Mouse (Mus musculus): ENCODE results near the gene Rnf5. TPM values are rescaled to one million over a fixed set of nuclear protein-coding genes. Genes with fewer than 3 reads are reported as not detected.

Gene Rnf5
- total RNA-seq (2014; fragmentation: Nextera tagmentation): 46.9 and 66.2 TPM in 2 replicates
- total RNA-seq (2017): 13.4 and 20.0 TPM in 2 replicates

DNA sequence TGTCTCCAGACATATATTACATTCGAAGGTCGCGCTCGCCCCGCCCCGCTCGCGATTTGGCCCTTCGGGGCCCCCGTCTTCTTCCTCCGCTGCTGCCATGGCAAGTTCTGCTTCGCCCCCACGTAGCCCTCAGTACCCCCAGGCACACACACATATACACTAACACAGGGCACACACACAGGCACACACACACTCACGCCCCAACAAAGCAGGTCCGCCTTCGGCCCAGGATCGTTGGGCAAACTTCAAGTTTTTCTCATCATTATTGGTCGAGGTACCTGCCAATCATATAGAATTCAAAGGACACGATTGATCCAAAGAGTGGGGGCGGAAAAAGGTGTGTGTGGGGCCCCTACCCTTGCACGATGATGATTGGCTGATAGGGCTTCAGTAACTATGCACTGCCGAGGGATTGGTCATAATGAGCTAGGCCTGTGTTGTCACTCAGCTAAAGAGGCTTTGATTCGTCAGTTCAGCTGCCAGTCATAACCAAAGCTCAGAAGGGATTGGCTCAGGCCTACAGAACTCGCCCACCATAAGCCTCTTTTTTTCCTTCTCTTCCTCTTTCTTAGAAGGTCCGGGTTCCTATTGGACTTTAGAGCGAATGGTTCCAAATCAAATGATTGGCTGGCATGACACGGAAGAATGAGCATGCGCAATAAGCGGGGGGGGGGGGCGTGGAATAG lies at the start of gene Rnf5:
Gene Rnf5 (minus strand): TSS at position 316 of the 686 bp plus-strand sequence.
- peak; percentile 84 for ATAC-seq (replicated peaks; ENCODE audit: low FRiP score, low TSS enrichment, poor library complexity, severe bottlenecking)

DNA sequence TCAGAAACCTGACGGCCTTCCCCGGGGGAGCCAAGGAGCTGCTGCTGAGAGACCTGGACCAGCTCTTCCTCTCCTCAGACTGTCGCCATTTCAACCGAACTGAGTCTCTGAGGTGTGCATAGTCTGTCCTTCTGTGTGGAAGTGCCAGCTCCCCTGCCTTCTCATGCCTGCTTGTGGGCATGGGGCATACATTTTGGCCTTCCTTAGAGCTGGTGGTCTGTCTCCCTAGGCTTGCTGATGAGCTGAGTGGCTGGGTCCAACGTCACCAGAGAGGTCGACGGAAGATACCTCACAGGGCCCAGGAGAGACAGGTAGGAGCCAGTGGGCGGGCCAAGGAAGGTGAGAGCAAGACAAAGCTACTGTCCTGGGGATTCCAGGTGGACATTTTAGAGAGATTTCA lies 49.5 kb upstream of the Rnf5 start:
- ATAC-seq (replicated peaks; ENCODE audit: low FRiP score, low TSS enrichment, poor library complexity, severe bottlenecking): no peak

DNA sequence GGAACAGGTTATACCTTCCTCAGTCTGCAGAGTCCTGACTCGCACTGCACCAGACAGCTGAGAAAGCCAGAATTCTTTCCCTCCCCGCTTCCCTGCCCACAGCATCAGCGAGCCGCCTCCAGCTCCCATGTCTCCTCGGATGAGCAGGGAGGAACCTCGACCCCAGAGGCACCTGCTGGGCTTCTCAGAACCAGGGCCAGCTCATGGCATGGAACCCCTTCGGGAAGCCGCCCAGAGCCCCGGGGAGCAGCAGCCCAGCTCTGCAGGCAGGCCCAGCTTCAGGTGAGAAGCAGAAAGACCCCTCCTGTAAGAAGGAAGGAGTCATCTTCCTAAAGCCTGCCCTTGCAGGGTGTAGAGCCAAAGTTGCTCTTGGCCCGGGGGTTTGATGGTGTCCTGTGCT lies 49.1 kb upstream of the Rnf5 start:
- no peak for ATAC-seq (replicated peaks; ENCODE audit: low FRiP score, low TSS enrichment, poor library complexity, severe bottlenecking)

DNA sequence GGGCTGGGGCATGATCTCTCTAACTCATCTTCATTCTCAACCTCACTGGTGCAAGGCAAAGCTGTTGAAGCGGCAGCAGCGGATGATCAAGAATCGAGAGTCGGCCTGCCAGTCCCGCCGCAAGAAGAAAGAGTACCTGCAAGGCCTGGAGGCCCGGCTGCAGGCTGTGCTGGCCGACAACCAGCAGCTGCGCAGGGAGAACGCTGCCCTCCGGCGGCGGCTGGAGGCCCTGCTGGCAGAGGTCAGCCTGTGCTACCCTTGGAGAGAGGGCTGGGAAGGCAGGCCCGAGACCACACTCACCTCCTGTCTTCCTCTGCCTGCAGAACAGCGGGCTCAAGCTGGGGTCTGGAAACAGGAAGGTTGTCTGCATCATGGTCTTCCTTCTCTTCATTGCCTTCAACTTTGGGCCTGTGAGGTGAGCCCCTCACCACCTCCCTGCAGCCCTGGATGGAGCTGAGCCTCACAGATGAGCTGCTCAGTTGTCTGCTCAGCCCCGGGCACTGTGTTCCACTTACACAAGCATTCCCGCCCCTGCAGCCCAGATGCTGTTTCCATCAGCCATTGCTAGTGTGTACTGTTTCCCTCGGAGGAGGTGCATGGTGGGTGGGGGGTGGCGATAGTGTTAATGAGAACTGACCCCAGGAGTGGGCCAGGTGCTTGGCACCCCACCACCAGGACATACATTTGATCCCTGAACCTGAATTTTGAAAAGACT lies 48.2 kb upstream of the Rnf5 start:
- ATAC-seq (replicated peaks; ENCODE audit: low FRiP score, low TSS enrichment, poor library complexity, severe bottlenecking): no peak

DNA sequence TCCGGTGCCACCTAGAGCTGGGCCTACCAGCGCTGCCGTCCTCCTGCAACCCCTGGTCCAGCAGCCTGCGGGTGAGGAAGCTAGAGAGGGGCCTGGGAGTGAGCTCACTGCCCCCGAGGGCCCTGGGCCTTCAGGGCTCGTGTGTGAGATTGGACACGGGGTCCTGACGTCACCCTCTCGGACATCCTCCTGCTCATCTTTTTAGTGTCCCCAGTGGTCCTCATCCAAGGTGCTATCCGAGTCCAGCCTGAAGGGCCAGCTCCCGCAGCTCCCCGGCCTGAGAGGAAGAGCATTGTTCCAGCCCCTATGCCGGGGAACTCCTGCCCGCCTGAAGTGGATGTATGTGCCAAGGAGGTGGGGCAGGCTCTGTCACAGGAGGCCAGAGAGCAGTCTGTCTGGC lies 47.3 kb upstream of the Rnf5 start:
- ATAC-seq (replicated peaks; ENCODE audit: low FRiP score, low TSS enrichment, poor library complexity, severe bottlenecking): no peak

DNA sequence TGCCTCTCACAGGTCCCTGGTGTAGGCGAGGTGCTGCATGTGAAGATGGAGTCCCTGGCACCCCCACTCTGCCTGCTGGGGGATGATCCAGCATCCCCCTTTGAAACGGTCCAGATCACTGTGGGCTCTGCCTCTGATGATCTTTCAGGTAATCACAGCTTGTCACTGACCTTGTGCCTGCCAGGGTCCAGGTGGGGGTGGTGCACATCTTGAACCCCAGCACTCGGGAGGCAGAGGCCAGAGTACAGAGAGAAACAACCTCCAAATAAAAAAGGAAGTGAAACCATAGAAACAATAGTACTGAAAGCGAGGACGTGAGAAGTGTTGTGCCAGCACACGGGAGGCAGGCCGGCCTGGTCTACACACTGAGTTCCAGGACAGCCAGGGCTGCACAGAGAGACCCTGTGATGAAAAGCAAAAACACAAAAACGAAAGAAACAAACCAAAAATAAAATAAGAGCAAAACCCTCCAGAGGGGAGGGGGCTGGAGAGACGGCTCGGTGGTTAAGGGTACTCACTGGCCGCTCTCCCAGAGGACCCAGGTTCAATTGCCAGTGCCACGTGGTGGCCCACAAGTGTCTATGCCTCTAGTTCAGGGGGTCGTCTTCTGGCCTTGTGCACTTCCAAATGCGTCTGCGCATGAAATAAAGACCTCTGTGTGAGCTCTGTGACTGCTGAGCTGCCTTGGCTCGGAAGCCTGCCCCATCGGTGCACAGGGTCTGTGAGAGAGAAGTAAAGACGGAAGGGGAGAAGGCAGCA lies 45.8 kb upstream of the Rnf5 start:
- ATAC-seq (replicated peaks; ENCODE audit: low FRiP score, low TSS enrichment, poor library complexity, severe bottlenecking): no peak

GRCm38 (mm10) chr17:34648141-34648890 lies 44.8 kb upstream of the Rnf5 start:
- ATAC-seq (replicated peaks; ENCODE audit: low FRiP score, low TSS enrichment, poor library complexity, severe bottlenecking): no peak

DNA sequence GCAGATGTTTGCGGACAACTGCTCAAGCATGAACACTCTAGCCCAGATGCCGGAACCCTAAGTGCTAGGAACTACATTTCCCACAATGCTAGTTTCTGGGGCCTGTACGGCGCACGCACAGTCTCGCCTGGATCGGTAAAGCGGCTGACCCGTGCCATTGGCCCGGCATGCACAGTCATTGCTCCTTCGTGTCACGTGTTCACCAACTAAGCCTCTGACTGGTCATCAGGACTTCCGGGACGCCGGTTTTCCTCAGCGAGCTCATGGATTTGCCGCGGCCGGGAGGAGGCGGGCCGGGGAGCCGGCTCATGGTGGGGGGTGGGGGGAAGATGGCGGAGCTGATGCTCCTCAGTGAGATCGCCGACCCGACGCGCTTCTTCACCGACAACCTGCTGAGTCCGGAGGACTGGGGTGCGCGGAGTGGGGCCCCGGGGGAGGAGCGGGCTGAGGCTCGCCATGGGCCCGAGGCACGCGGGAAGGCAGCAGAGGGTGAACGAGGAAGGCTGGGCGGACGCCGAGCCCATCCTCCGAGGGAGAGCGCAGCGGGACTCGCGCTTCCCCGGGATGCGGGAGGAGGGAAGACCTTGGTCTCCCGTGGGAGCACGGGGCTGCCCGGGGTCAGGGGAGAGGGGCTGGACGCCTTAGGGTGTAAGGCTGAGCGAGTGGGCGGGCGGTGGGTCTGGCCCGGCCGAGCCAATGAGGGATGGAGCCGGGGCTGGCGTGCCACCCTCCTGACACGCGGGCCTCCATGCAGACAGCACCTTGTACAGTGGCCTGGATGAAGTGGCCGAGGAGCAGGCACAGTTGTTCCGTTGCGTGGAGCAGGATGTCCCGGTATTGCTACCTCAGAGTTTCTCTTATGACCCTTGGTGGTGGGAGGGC lies 43.7 kb upstream of the Rnf5 start, which contains the start of gene Atf6b:
Gene Atf6b (plus strand): TSS at position 241 of the 882 bp plus-strand sequence.
- ATAC-seq (replicated peaks; ENCODE audit: low FRiP score, low TSS enrichment, poor library complexity, severe bottlenecking): peak; percentile 92

- ATAC-seq (replicated peaks; ENCODE audit: low FRiP score, low TSS enrichment, poor library complexity, severe bottlenecking): no peak
Observed at GRCm38 (mm10) chr17:34645831-34646511, 42.5 kb upstream of the Rnf5 start.

DNA sequence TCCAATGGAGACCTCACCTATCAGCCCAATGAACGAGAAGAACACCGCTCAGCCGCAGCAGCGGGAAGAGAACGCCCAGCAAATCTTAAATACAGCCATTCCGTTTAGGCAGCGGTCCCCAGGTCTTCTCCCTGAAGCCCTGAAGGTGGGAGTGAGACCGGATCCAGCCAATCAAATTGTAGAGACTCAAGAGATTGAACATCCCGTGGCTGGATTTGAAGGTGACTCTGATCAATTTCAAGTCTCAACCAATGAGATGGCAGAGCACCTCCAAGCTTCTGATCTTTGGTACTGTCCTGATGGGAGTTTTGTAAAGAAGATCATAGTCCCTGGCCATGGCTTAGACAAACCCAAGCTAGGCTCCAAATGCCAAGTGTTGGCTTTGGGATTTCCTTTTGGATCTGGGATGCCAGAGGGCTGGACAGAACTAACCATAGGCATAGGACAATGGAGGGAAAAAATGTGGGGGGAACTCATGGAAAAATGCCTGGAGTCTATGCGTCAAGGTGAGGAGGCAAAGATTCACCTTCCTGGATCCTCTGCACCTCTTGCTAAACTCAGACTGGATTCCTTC lies 41.9 kb upstream of the Rnf5 start:
- ATAC-seq (replicated peaks; ENCODE audit: low FRiP score, low TSS enrichment, poor library complexity, severe bottlenecking): no peak

GRCm38 (mm10) chr17:34644608-34645007 lies 41.1 kb upstream of the Rnf5 start, which contains the start of gene Fkbpl:
Gene Fkbpl (plus strand): TSS chr17:34644764.
- peak; percentile 86 for ATAC-seq (replicated peaks; ENCODE audit: low FRiP score, low TSS enrichment, poor library complexity, severe bottlenecking)

- ATAC-seq (replicated peaks; ENCODE audit: low FRiP score, low TSS enrichment, poor library complexity, severe bottlenecking): no peak
Observed at GRCm38 (mm10) chr17:34643944-34644343, 40.5 kb upstream of the Rnf5 start.

DNA sequence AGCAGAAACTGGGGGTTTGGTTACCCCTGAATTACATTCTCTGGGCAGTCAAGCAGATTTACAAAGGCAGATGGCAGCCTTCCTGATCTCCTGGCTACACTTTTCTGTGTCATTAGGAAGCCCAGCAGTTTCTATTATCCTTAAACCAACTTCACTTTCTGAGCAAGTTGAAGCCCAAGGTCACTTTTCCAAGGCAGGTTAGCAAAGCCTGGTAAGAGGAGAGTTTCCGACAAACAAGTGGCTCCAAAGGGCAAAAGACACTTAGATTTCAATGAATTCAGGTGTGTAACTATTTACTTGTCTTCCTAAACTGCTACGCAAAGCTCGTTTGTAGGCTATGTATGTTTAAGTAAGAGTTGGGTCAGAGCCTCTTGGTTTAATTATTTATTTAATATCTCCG lies 39.9 kb upstream of the Rnf5 start:
- ATAC-seq (replicated peaks; ENCODE audit: low FRiP score, low TSS enrichment, poor library complexity, severe bottlenecking): no peak

GRCm38 (mm10) chr17:34641945-34642344 lies 38.5 kb upstream of the Rnf5 start:
- no peak for ATAC-seq (replicated peaks; ENCODE audit: low FRiP score, low TSS enrichment, poor library complexity, severe bottlenecking)

- no peak for ATAC-seq (replicated peaks; ENCODE audit: low FRiP score, low TSS enrichment, poor library complexity, severe bottlenecking)
Observed at GRCm38 (mm10) chr17:34640778-34641601, 37.5 kb upstream of the Rnf5 start.

DNA sequence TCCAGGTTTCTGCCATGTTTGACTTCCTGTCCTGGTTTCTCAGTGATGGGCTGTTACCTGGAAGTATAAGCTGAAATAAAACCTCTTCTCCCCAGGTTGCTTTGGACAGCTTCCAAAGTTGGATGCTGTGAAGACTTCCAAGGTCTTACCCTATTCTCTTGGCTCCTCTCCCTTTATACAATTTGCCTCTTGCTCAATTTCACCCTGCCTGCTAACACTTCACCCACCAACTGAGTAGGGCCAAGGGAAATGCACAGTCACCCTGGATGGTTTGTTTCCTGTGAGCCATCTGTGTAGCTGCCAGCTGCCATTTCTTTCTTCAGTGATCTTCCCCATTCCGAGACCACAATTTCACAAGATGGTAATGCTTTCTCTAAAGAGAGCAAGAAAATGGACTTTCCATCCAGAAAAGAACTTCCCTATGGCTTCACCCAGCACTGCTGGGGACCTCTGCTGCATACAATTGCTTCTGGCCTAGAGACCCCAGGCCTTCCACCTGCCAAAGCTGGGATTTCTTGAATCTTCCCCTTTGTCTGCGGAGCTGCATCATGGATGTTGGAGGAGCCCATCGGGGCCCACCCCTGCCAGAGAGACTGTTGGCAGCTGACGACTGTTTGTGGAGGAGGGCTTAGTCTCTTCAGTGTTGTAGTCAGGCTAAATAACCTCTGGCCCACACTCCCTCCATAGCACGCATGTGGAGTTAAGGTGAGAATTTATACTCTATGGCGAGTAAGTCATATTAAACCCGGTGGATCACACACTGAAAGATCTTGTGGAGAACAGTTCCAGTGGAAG lies 36.2 kb upstream of the Rnf5 start:
- no peak for ATAC-seq (replicated peaks; ENCODE audit: low FRiP score, low TSS enrichment, poor library complexity, severe bottlenecking)

All from megakaryocyte-erythroid progenitor cell, adult 5-6 weeks (primary cell).